Mouse (Mus musculus) stomach, embryonic 14.5 days (tissue): ENCODE data around the gene Tns1. TPM values are rescaled to one million over a fixed set of nuclear protein-coding genes. Genes with fewer than 3 reads are reported as not detected.

Experiments used
- ATAC-seq: fragments of 200-750 bp; cut with Nextera tagmentation; 2 replicates; pipeline ENCODE4 v1.8.0; 2017; ENCODE audit warnings: low read depth, moderate TSS enrichment; ENCODE audit not compliant: insufficient number of reproducible peaks, insufficient read depth, low FRiP score
- H3K27ac ChIP-seq: fragments of 300-500 bp; sonication (generic); 2 replicates; pipeline ENCODE4 v1.5.1; 2014; ENCODE audit warnings: mild to moderate bottlenecking, low read length, moderate library complexity, mixed read lengths
- H3K27me3 ChIP-seq: fragments of 300-500 bp; sonication (generic); 2 replicates; pipeline ENCODE4 v1.6.1; 2014; ENCODE audit warnings: low read length, control low read depth, mixed read lengths; ENCODE audit not compliant: control insufficient read depth, insufficient read depth
- H3K36me3 ChIP-seq: fragments of 300-500 bp; sonication (generic); 2 replicates; pipeline ENCODE4 v1.6.1; 2014; ENCODE audit warnings: mild to moderate bottlenecking, control low read depth, low read length, moderate library complexity, mixed read lengths; ENCODE audit not compliant: control insufficient read depth, insufficient read depth
- H3K4me1 ChIP-seq: fragments of 300-500 bp; sonication (generic); 2 replicates; pipeline ENCODE4 v1.6.1; 2014; ENCODE audit warnings: low read length, control low read depth, mixed read lengths; ENCODE audit not compliant: control insufficient read depth, insufficient read depth
- H3K4me2 ChIP-seq: fragments of 300-500 bp; sonication (generic); replicated peaks from 2 replicates; pipeline ENCODE4 v1.6.1; 2014; ENCODE audit warnings: low read depth, low read length, control low read depth
- H3K4me3 ChIP-seq: fragments of 300-500 bp; sonication (generic); 2 replicates; pipeline ENCODE4 v1.5.1; 2014; ENCODE audit warnings: low read depth, low read length, control low read depth
- H3K9ac ChIP-seq: fragments of 300-500 bp; sonication (generic); replicated peaks from 2 replicates; pipeline ENCODE4 v1.6.1; 2014; ENCODE audit warnings: low read depth, mild to moderate bottlenecking, control low read depth, low read length, moderate library complexity, mixed read lengths
- H3K9me3 ChIP-seq: fragments of 300-500 bp; sonication (generic); 2 replicates; pipeline ENCODE4 v1.6.1; 2016; ENCODE audit warnings: low read depth, low read length, control low read depth; ENCODE audit not compliant: control insufficient read depth
- WGBS: fragments of 180-500 bp; shearing (Covaris S2); extraction: QIAGEN DNeasy Blood & Tissue Kit; methylation state at CpG from one replicate; pipeline ENCODE4 v1.1.7; 2014; 5-methylcytosine and 5-hydroxymethylcytosine counted together
- polyA plus RNA-seq: library from polyadenylated mRNA; unstranded; fragments of >200 nt; fragmentation: Nextera tagmentation; extraction: Ambion mirVana; gene quantifications from 2 replicates; pipeline ENCODE4 v1.2.1, GENCODE M21; 2014

The Tns1 gene
- polyA plus RNA-seq, 1 experiment from 2014 or later, result 35.3 TPM

- Histone ChIP-seq H3K9ac (no peak overlapping the region), H3K36me3 (peaks cover 10% of the 10 kb centered on the region), H3K4me1 (peaks cover 52% of the 10 kb centered on the region), H3K27ac (peak overlapping the region; percentile 56), H3K9me3 (no peaks in the 10 kb centered on the region), H3K4me2 (peak overlapping the region; percentile 5; the same call in 1 of the 2 replicates), H3K27me3 (no peaks in the 10 kb centered on the region), H3K4me3 (no peak overlapping the region)
- 21% methylated on average over 4 of the region's 4 CpGs for WGBS
- peak; percentile 68 for ATAC-seq
These were observed 168.9 kb downstream of the Tns1 start for GRCm38 (mm10) chr1:73955259-73955842.

GRCm38 (mm10) chr1:73954614-73955013, 169.6 kb downstream of the Tns1 start:
- no peaks in the 10 kb centered on the region for H3K9me3 ChIP-seq
- no peak overlapping the region for H3K9ac ChIP-seq
- H3K4me2 ChIP-seq, result no peak overlapping the region
- ATAC-seq, result no peak
- 32% methylated on average over 4 of the region's 4 CpGs for WGBS
- H3K27me3 ChIP-seq, result no peaks in the 10 kb centered on the region
- peak overlapping the region; percentile 56; the same call in 1 of the 2 replicates for H3K27ac ChIP-seq
- H3K4me1 ChIP-seq, result peaks cover 52% of the 10 kb centered on the region
- peaks cover 10% of the 10 kb centered on the region for H3K36me3 ChIP-seq
- no peak overlapping the region for H3K4me3 ChIP-seq

- H3K9me3 ChIP-seq, result no peaks in the 10 kb centered on the region
- WGBS, result 88% methylated on average over 6 of the region's 6 CpGs
- no peak overlapping the region for H3K9ac ChIP-seq
- no peak for ATAC-seq
- H3K27ac ChIP-seq, result no peak overlapping the region
- H3K27me3 ChIP-seq, result no peaks in the 10 kb centered on the region
- peaks cover 47% of the 10 kb centered on the region for H3K4me1 ChIP-seq
- no peak overlapping the region for H3K4me3 ChIP-seq
- H3K4me2 ChIP-seq, result no peak overlapping the region
- peaks cover 10% of the 10 kb centered on the region for H3K36me3 ChIP-seq
These were observed 170.2 kb downstream of the Tns1 start for GRCm38 (mm10) chr1:73954015-73954408.

- H3K27ac ChIP-seq, result no peak overlapping the region
- H3K4me2 ChIP-seq, result no peak overlapping the region
- peaks cover 42% of the 10 kb centered on the region for H3K4me1 ChIP-seq
- H3K36me3 ChIP-seq, result peaks cover 10% of the 10 kb centered on the region
- no peak overlapping the region for H3K4me3 ChIP-seq
- no peak overlapping the region for H3K9ac ChIP-seq
- no peaks in the 10 kb centered on the region for H3K9me3 ChIP-seq
- H3K27me3 ChIP-seq, result no peaks in the 10 kb centered on the region
- no peak for ATAC-seq
- WGBS, result 85% methylated on average over 20 of the region's 20 CpGs
These were observed 170.8 kb downstream of the Tns1 start for GRCm38 (mm10) chr1:73953317-73954014.

GRCm38 (mm10) chr1:73952598-73952997, 171.7 kb downstream of the Tns1 start:
- no peak overlapping the region for H3K4me3 ChIP-seq
- no peak overlapping the region for H3K9ac ChIP-seq
- H3K27me3 ChIP-seq, result no peaks in the 10 kb centered on the region
- H3K4me1 ChIP-seq, result peaks cover 33% of the 10 kb centered on the region
- no peak overlapping the region for H3K4me2 ChIP-seq
- no peak for ATAC-seq
- no peak overlapping the region for H3K27ac ChIP-seq
- no peaks in the 10 kb centered on the region for H3K9me3 ChIP-seq
- 85% methylated on average over 10 of the region's 10 CpGs for WGBS
- peaks cover 10% of the 10 kb centered on the region for H3K36me3 ChIP-seq

GRCm38 (mm10) chr1:73951178-73951577, 173.1 kb downstream of the Tns1 start:
- Histone ChIP-seq H3K4me3 (no peak overlapping the region), H3K27ac (no peak overlapping the region), H3K9ac (no peak overlapping the region), H3K9me3 (no peaks in the 10 kb centered on the region), H3K4me1 (peaks cover 22% of the 10 kb centered on the region), H3K4me2 (no peak overlapping the region), H3K27me3 (no peaks in the 10 kb centered on the region), H3K36me3 (peaks cover 10% of the 10 kb centered on the region)
- WGBS, result 93% methylated on average over 3 of the region's 3 CpGs
- no peak for ATAC-seq

- H3K27ac ChIP-seq, result no peak overlapping the region
- no peak overlapping the region for H3K9ac ChIP-seq
- H3K9me3 ChIP-seq, result no peaks in the 10 kb centered on the region
- H3K27me3 ChIP-seq, result no peaks in the 10 kb centered on the region
- peaks cover 10% of the 10 kb centered on the region for H3K36me3 ChIP-seq
- peaks cover 15% of the 10 kb centered on the region; the same call in 1 of the 2 replicates for H3K4me1 ChIP-seq
- H3K4me2 ChIP-seq, result no peak overlapping the region
- WGBS, result 46% methylated on average over 5 of the region's 5 CpGs
- H3K4me3 ChIP-seq, result no peak overlapping the region
- ATAC-seq, result no peak
These were observed 175.5 kb downstream of the Tns1 start for GRCm38 (mm10) chr1:73948757-73949156.

- no peak for ATAC-seq
- 82% methylated on average over 15 of the region's 15 CpGs for WGBS
- H3K27ac ChIP-seq, result no peak overlapping the region
- H3K4me2 ChIP-seq, result no peak overlapping the region
- no peaks in the 10 kb centered on the region for H3K9me3 ChIP-seq
- H3K9ac ChIP-seq, result no peak overlapping the region
- peaks cover 7% of the 10 kb centered on the region for H3K36me3 ChIP-seq
- no peak overlapping the region for H3K4me3 ChIP-seq
- H3K27me3 ChIP-seq, result no peaks in the 10 kb centered on the region
- H3K4me1 ChIP-seq, result peaks cover 18% of the 10 kb centered on the region; the same call in 1 of the 2 replicates
These were observed 176.5 kb downstream of the Tns1 start for GRCm38 (mm10) chr1:73947525-73948304.
